Mouse (Mus musculus) left cerebral cortex, adult 2 months (tissue): ENCODE results near the gene Rwdd2a. TPM values are rescaled to one million over a fixed set of nuclear protein-coding genes. Genes with fewer than 3 reads are reported as not detected.

Experiments used
- DNase-seq, 2 experiments: peaks; one replicate each; pipeline ENCODE4 v3.0.0; 2021 to 2022; ENCODE audit warnings: low spot score in 2 of 2, mixed read lengths in 1 of 2; ENCODE audit errors: extremely low spot score in 1 of 2
- H3K27ac ChIP-seq: fragments of 200-600 bp; 2 replicates; pipeline ENCODE4 v1.8.1; 2022
- H3K4me3 ChIP-seq: fragments of 200-600 bp; 2 replicates; pipeline ENCODE4 v1.8.1; 2022
- CTCF ChIP-seq: fragments of 200-600 bp; IDR thresholded peaks from 2 replicates; pipeline ENCODE4 v1.8.1; 2022; ENCODE audit warnings: antibody characterized with exemption, mild to moderate bottlenecking, moderate library complexity
- intact Hi-C: fragments of 180-260 bp; cut with DNase I; formaldehyde crosslinking; loops from one replicate; pipeline ENCODE4 v1.15.1; 2025
- long read RNA-seq, 2 experiments: library from polyadenylated mRNA; stranded (forward); transcript quantifications; one replicate each; pipeline ENCODE4 v2.0.0; 2021; ENCODE audit warnings: borderline mapping rate in 2 of 2
- total RNA-seq, 2 experiments: library from RNA; stranded (reverse); gene quantifications; 2 replicates each; pipeline ENCODE4 v1.2.3; 2021

Gene Rwdd2a
- total RNA-seq, result 10 to 100 TPM; 24.0 to 25.5 TPM
- long read RNA-seq, experiment 1, transcript Rwdd2a-203 (3 exons, 1,054 nt), result major isoform, 11 of 12 reads
- long read RNA-seq, experiment 1, partial matches to known transcripts, result 0 of 12 reads
- long read RNA-seq, experiment 1, other reads (novel, unspliced or antisense), result 0 of 12 reads
- long read RNA-seq, experiment 2, partial matches to known transcripts, result 0 of 5 reads
- long read RNA-seq, experiment 2, other reads (novel, unspliced or antisense), result 0 of 5 reads

- H3K27ac ChIP-seq, result peak within 1 kb of the TSS; percentile 85
- intact Hi-C loops, result loop anchor here (1.0 to 10.0 kb wide), 3 partner anchors 104 to 824 kb away; partner anchors contain the start of genes Dop1a and Ibtk
- peak within 1 kb of the TSS; percentile 96 for H3K4me3 ChIP-seq
- peak; percentile 95 to 97 for DNase-seq
- TF ChIP-seq CTCF, result no peak
Measured at GRCm38 (mm10) chr9:86571540-86572135, at the start of gene Rwdd2a, which contains the start of gene Pgm3. Gene Rwdd2a (plus strand): TSS chr9:86571991. Gene Pgm3 (minus strand): TSS chr9:86571842.

GRCm38 (mm10) chr9:86522335-86522734 lies 49.5 kb upstream of the Rwdd2a start:
- H3K4me3 ChIP-seq, result no peak overlapping the region
- DNase-seq, result no peak
- H3K27ac ChIP-seq, result no peak overlapping the region
- intact Hi-C loops, result no loop called here
- TF ChIP-seq CTCF, result peak; percentile 32

- DNase-seq, result no peak
- intact Hi-C loops, result no loop called here
- no peak overlapping the region for H3K27ac ChIP-seq
- TF ChIP-seq CTCF, result no peak
- H3K4me3 ChIP-seq, result no peak overlapping the region
Measured at GRCm38 (mm10) chr9:86525600-86525999, 46.2 kb upstream of the Rwdd2a start.

- intact Hi-C loops, result no loop called here
- TF ChIP-seq CTCF, result no peak
- no peak for DNase-seq
- no peak overlapping the region for H3K4me3 ChIP-seq
- no peak overlapping the region for H3K27ac ChIP-seq
Measured at GRCm38 (mm10) chr9:86534071-86534470, 37.7 kb upstream of the Rwdd2a start.

GRCm38 (mm10) chr9:86543451-86543850 lies 28.3 kb upstream of the Rwdd2a start:
- no peak for DNase-seq
- no peak for TF ChIP-seq CTCF
- intact Hi-C loops, result no loop called here

GRCm38 (mm10) chr9:86544559-86544958 lies 27.2 kb upstream of the Rwdd2a start:
- no peak overlapping the region for H3K27ac ChIP-seq

More at GRCm38 (mm10) chr9:86543451-86543850, 28.3 kb upstream of the Rwdd2a start:
- H3K27ac ChIP-seq, result no peak overlapping the region
- no peak overlapping the region for H3K4me3 ChIP-seq

GRCm38 (mm10) chr9:86549637-86550162 lies 22.1 kb upstream of the Rwdd2a start:
- no peak for DNase-seq
- intact Hi-C loops, result no loop called here
- H3K4me3 ChIP-seq, result no peak overlapping the region
- H3K27ac ChIP-seq, result no peak overlapping the region
- TF ChIP-seq CTCF, result no peak

More at GRCm38 (mm10) chr9:86544559-86544958, 27.2 kb upstream of the Rwdd2a start:
- no peak overlapping the region for H3K4me3 ChIP-seq
- DNase-seq, result no peak
- intact Hi-C loops, result no loop called here
- TF ChIP-seq CTCF, result no peak

- no peak for TF ChIP-seq CTCF
- Histone ChIP-seq H3K4me3 (no peak overlapping the region), H3K27ac (no peak overlapping the region)
- no peak for DNase-seq
- intact Hi-C loops, result no loop called here
Measured at GRCm38 (mm10) chr9:86550717-86551116, 21.1 kb upstream of the Rwdd2a start.

- intact Hi-C loops, result no loop called here
- H3K4me3 ChIP-seq, result no peak overlapping the region
- H3K27ac ChIP-seq, result no peak overlapping the region
- TF ChIP-seq CTCF, result no peak
- DNase-seq, result no peak
Measured at GRCm38 (mm10) chr9:86553886-86554285, 17.9 kb upstream of the Rwdd2a start.

GRCm38 (mm10) chr9:86554641-86555040 lies 17.1 kb upstream of the Rwdd2a start:
- intact Hi-C loops, result loop anchor here (5.0 kb wide), 1 partner anchor 42 kb away; no protein-coding TSS in a partner anchor
- Histone ChIP-seq H3K27ac (no peak overlapping the region), H3K4me3 (no peak overlapping the region)
- TF ChIP-seq CTCF, result no peak
- DNase-seq, result no peak

GRCm38 (mm10) chr9:86560543-86560942 lies 11.2 kb upstream of the Rwdd2a start:
- intact Hi-C loops, result no loop called here
- Histone ChIP-seq H3K27ac (no peak overlapping the region), H3K4me3 (no peak overlapping the region)
- TF ChIP-seq CTCF, result no peak
- DNase-seq, result no peak

GRCm38 (mm10) chr9:86569314-86569910 lies 2.4 kb upstream of the Rwdd2a start:
- H3K27ac ChIP-seq, result no peak overlapping the region
- no peak for TF ChIP-seq CTCF
- DNase-seq, result no peak
- intact Hi-C loops, result no loop called here
- H3K4me3 ChIP-seq, result no peak overlapping the region
